Mouse (Mus musculus) layer of hippocampus, adult 9-10 months (tissue): ENCODE measurements around the gene Gdpd2.
A peak's percentile ranks its signal among the peaks of the same experiment; 100 is the strongest.

ENCODE experiments used
- DNase-seq: peaks from one replicate; pipeline ENCODE4 v3.0.0; 2022; ENCODE audit warnings: low spot score

The Gdpd2 gene

DNA sequence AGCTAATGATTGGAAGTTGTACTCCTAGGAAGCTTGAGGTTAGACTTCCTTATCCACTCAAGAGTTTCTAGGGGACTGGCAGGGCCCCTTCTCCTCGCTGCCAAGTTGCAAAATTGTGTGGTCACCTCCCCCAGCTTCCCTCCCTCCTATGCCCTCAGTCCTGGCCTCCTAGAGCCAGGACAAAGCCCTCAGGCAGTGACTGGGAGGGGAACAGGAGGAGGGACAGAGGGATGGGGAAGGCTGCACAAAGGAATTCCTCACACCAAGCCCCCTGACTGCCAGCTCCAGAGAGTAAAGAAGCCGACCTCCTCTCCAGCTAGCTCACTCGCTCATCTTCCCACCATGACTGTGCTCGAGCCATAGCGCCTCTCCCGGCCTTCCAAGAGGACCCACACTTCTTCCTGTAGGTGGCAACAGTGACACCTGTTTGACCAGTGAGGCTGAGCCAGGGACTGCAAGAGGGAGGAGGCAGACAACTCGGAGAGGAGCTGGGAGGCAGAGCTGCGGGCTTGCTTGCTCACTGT lies at the start of gene Gdpd2:
TSS of gene Gdpd2 (plus strand) at position 209 of the 524 bp plus-strand sequence.
- DNase-seq: no peak

DNA sequence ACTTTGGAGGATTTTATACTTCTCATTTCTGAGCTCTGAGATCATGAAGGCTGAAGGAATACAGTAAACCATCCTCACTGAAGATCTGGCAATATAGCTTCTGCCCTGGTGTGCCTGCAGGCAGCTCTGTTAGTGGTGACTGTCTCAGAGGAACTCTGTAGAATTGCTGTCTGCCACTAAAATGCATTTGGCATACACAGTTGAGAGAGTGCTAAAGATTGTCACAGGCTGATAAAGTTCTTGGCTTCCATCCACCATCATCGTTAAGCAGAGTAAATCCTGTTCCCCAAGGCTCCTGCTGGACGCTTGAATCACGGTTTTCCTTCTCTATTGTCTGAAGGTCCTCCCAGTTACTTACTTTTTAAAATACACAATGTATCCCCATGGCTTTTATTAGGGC lies 43.1 kb upstream of the Gdpd2 start:
- DNase-seq: no peak

DNA sequence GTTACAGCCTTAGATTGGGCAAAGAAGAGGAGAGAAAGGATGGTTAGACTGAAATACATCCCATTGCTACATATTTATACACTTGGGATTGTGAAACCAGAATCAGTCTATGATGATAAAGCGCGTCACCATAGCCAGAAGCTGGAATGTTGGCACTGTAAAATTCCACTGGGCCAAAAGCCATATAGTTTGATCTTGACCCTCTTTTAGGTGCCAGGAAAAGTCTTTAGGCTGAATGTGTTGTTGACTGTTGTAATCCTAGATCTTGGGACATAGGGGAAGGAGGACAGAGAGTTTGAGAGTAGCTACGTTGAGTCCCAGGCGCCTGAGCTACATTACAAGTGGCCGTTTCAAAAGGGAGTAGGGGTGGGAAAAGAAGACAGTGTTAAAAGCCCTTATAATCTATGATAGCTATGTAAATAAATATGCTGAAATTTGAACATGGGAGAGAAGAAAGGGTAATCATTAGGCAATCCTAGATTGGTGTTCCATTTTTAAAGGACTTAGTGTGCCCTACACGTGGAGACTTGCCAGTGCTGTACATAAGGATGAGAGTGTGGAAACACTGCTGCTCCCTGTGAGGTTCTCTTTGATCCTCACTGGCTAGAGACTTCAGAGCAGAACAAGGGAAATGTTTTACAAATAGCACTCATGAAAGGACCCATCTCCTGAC lies 42.2 kb upstream of the Gdpd2 start:
- DNase-seq: no peak

DNA sequence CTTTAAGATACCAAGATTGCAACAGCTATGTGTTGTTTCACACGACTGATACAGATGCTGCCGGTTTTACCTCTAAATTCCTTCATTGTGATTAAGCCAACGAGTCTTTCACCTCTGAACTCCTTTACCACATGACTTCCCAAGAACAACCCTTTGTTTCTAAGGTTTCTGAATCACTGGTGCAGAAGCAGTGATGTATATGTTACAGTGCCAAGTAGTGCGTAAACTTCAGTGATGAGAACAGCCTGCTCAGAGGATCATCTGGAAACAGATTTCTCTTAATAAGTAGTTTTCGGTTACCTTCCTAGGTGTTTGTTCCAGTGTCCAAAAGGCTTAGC lies 41.7 kb upstream of the Gdpd2 start:
- DNase-seq: no peak

DNA sequence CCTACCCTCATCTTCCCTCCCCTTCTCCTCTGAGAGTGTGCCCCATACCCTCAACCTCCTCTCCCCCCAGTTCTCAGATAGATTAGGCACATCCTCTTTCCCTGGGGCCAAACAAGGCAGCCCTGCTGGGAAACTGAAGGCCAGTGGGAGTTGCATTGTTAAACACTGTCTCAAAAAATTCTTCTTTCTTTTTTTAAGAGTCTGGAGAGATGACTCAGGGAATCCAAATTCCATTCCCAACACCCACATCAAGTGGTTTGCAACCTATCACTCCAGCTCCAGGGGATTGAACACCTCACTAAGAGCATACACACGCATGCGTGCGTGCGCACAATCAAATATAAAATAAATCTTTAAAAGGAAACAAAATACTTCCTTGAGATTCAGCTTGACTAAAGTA lies 32.9 kb upstream of the Gdpd2 start:
- no peak for DNase-seq

DNA sequence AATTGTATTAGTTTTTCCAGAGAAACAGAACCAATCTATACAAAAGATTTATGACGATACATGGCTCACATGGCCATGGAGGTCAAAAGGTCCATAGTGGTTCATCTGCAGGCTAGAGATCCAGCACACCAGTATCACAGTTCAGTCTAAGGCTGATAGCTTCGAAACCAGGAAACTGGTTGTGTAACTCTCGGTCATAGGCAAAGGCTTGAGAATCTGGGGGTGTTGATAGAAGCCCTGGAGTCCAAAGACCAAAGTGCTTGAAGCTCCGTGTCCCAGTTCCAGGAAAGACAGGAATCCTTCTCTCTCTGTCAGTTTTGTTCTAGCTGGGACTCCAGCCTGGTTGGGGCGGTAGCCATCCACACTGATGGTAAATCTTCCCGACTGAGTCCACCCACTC lies 21.6 kb upstream of the Gdpd2 start:
- no peak for DNase-seq

DNA sequence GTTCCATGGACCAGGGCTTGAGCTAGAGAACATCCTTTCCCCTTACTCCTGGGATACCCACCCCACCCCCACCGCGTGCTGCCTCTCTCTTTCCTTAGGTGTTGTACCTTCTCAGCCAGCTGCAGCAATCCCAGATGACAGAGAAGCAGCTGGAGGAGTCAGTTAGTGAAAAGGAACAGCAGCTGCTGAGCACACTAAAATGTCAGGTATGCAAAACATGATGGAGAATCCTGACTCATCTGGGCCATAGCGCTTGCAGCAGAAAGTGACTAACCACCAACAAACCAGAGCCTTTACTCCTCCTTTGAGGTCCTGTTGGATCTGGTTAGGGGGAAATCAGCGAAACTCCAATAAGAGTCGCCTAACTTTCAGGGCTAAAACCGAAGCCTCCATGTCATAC lies 13.5 kb upstream of the Gdpd2 start:
- no peak for DNase-seq

DNA sequence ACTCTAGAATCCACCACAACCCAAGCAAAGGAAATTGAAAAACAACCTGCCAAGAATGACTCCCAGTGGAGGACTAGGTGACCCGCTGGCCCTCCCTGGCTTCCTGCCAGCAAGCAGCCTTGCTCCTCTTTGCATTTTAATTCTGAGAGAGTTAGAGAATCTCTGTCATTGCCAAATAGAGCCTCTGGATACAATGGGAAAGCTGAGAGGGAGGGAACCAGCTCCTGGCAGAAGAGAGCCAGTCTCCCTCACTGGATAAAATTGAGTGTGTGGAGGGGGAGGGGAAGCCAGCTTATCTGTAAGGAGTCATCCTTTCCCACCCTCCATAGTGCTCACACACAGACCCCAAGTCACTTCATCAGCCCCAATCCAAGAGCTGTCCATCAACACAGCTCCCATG lies 726 bp upstream of the Gdpd2 start:
- DNase-seq: no peak

DNA sequence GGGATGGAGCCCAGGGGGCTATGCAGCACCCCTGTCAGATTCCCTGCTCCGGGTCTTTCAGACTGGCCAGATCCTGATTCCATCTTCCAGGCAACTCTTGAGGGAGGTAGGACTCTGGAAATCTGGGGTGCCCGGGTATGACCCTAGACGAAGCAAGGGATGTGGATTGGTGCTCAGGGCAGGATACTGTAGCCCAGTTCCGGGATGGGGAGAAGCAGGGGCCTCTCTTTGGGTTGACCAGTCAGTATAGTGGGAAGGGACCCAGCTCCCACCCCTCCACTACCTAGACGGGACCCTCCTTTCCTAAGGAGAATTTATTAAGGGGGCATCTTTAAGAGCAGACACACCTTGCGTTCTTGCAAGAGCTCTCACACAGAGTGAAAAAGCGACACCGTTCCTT lies 593 bp downstream of the Gdpd2 start:
- no peak for DNase-seq

DNA sequence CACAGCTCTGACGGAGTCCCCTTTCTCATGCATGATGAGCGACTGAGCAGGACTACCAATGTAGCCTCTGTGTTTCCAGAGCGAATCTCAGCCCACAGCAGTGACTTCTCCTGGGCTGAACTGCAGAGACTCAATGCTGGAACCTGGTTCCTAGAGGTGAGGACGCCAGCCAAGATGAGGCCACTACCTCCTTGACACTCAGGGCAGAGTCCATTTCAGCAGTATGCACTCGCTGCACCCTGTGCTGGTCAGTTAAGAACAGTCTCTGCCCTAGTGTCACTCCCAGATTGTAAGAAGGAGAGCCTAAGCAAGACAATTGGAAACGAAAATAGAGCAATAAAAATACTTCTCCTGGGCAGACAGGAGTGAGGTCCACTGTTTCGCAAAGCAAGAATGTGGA lies 4.7 kb downstream of the Gdpd2 start:
- no peak for DNase-seq

DNA sequence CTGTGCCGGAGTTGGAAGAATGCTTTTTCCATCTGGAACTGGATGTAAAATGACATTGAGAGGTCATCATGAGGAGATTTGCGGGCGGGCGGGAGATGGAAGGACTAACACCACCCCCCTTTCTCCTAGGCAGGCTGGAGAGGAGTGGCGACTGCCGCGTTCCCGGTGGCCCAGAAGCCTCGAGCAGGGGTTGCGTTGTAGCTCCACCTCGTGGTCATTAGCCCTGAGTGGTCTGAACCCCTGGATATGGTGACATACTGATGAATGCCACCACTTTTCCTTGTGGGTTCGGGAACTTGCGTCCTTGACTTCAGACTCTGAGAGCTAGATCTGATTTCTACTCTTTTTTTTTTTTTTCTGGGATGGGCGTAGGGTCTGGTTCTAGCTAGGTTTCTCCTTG lies 9.2 kb downstream of the Gdpd2 start:
- peak; percentile 45 for DNase-seq

DNA sequence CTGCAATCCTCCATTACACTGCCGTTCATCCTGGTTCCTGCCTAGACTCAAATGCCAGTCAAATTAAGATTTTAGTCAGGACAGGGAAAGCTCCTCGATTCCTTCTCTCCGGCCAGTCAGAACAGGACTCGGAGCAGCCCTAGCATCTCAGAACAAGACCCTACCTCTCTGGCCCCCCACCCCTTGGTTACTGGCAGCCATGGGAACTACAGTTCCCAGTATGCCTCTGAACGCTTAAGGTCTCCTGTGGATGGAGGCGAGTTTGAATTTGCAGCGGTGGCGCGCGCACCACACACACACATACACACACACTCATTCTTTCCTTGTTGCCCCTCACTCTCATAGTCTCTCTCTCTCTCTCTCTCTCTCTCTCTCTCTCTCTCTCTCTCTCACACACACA lies 9.8 kb downstream of the Gdpd2 start:
- DNase-seq: no peak

DNA sequence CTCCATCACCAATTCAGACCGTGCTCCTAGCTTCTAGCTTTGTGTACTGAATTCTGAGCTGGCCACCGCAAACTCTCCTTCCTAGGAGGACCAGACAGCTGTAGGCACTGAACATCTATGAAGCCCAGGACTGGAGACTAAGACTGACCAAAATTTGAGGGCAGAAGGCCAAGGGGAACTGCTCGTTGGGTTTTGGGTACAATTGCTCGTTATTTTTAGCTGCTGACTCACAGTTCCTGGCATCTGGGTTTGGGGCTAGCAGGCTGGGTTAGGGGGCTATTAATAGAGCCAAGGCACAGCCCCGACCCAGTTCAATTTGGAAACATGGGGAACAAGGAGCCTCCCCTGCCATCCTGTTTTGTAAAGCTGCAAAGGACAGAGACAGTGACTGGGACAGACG lies 11.1 kb downstream of the Gdpd2 start:
- DNase-seq: peak; percentile 29

DNA sequence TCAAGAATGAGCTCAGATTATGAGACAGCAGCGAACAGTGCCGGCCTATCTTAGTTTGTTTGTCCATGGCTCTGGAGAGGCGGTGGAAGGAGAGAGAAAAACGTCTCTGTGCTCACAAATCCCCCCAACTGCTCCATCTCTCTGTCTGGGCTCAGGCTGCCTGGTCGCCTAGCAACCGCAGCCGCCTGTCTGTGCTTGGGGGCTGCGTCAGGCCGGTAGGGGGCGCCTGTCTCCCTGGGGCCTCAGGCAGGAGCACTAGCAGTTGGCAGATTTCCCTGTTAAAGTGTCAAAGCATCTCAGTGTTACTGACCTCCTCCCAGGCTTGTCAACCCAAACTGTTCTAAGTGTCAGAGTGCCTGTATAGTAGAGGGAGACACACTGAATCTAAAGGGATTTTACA lies 12.3 kb downstream of the Gdpd2 start:
- DNase-seq: peak; percentile 67

DNA sequence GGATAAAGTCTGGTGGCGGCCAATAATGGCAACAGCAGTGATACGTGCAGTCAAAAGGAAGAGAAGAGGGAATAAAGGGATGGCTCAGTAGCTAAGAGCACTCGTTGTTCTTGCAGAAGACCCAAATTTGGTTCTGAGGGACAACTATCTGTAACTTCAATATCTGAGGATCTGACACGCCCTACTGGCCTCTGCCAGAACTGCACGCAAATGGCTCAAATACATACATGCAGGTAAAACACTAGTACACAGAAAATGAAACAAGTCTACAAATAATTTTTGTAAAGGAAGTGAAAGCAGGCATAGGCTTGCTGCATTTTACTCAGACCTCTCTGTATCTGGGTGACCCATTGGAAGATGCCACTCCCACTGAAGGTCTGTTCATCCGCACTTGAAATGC lies 36.2 kb downstream of the Gdpd2 start:
- no peak for DNase-seq

DNA sequence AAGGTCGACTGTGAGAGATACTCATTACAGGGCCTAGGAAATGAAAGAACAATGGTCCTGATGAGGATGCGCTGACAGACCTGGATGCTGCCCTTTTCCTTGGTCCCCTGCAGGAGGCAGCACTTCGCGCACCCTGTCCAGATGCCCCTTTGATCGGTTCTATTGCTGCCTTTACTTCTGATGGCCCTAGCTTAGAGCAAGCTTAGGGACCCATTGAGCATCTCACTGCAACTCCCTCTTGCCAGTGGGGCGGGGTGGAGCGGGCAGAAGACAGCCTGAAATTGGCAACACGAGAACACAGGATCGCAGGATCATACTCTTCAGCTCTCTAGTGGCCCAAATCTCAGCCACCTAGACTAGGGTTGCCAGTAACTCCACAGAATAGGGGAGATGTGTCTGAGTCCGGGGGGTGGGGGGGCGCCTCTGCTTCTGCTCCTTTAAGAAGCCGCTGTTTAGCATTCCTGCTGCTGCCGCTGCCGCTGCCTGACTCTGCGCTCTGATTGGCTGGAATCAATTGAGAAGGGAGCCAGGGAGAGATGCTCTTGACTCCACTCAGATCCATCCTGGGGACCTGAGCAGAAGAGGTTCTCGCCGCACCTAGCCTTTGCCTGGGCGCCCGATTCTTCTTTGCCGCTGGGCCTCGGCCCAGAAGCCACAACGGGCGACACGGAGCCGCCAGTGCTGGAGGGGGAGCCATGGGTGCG lies 37.7 kb downstream of the Gdpd2 start, which contains the start of gene Dlg3:
TSS of gene Dlg3 (plus strand) at position 542 of the 704 bp plus-strand sequence.
- no peak for DNase-seq

DNA sequence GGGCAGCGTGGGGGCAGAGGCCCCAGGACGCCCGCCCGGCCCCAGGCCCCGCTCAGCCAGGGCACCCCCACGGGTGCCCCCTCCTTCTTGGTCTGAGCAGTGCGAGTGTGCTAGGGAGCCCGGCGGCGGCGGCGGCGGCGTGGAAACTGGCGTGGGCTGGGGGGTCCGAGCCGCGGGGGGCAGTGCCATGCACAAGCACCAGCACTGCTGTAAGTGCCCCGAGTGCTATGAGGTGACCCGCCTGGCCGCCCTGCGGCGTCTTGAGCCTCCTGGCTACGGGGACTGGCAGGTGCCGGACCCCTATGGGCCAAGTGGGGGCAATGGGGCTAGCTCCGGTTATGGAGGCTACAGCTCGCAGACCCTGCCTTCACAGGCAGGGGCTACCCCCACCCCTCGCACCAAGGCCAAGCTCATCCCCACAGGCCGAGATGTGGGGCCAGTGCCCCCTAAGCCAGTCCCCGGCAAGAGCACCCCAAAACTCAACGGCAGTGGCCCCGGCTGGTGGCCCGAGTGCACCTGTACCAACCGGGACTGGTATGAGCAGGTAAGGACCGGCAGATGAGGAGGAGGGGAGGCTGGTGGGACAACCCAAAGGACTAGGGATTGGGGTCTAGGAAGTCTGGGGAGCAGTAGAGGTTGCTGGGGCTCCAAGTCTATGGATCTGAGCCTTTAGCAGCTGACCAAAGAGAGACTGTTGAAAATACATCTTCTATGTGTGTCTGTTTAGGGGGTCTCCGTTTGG lies 38.4 kb downstream of the Gdpd2 start:
- DNase-seq: no peak

DNA sequence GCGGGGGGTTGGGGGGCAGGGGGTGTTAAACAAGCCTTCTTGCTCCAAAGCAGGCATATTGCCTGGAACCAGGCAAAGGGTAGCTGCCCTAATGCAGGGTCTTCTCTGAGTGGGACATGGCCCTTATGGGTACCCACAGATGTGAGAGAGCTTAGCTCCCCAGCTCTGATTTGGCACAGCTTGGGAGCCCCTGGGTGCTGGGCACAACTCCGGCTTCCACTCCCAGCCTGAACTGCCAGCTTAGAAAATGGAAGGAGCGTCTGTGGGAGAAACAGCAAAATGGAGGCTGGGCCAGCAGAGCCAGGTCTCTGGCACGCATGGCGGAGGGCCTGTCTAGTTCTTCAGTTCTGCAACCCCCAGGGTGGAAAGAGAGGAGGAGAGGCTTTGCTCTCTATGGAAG lies 39.6 kb downstream of the Gdpd2 start:
- no peak for DNase-seq

DNA sequence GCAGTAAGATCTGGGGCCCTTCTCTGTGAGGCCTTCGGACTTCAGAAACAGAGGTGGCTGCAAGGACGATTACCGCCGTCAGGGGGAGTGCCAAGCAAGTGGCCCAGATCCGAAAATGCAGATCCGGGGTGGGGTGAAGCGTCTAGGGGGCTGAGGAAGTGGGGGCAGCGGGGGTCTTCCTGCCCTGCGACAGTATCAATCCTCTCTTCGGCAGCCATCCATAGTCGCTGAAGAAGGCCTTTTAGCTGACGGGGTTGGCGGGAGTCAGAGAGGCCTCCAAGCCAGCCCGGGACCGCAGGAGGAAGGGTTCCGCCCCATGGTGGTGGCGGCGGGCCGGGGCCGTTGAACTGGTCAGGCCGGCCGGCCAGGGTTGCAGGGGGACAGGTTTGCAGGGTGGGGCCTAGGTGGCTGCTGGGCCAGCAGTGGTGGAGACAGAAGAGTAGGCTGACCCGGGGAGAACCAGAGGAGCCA lies 44.7 kb downstream of the Gdpd2 start:
- no peak for DNase-seq

DNA sequence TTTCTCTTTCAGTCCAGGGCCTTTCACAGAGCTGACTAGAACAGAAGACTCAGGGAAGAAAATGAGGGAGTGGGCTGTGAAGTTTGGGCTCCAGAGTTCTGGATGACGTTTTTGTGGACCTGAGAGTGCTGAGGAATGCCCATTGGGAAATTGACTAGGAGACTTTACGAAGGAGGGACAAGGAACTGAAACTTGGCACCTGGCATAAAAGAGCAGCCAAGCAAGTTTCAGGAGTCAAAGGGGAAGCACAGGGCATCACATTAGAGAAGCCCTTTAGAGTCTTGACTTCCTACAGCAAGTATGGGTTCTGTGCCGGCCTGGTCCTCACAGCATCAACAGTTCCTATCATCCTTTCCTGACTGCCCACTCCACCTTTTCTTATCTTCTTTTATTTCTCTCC lies 45.7 kb downstream of the Gdpd2 start:
- DNase-seq: no peak

DNA sequence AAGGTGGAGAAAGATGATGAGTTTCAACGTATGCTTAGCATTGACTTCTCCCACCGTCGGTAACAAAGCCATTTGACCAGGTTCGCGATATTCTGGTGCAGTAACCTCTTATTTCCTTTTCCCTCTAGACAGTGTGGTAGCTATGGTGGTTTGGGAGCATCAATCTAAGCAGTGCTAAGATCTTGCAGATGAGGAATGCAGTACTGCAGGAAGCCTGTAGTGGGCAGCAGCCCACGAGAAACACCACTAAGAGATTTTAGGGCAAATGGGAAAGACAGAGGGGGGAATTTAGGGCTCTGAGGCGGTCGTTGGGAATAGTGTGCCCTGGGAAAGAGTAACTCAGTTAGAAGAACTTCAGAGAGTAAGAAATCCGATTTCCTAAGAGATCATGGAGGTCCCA lies 46.8 kb downstream of the Gdpd2 start:
- peak; percentile 47 for DNase-seq

DNA sequence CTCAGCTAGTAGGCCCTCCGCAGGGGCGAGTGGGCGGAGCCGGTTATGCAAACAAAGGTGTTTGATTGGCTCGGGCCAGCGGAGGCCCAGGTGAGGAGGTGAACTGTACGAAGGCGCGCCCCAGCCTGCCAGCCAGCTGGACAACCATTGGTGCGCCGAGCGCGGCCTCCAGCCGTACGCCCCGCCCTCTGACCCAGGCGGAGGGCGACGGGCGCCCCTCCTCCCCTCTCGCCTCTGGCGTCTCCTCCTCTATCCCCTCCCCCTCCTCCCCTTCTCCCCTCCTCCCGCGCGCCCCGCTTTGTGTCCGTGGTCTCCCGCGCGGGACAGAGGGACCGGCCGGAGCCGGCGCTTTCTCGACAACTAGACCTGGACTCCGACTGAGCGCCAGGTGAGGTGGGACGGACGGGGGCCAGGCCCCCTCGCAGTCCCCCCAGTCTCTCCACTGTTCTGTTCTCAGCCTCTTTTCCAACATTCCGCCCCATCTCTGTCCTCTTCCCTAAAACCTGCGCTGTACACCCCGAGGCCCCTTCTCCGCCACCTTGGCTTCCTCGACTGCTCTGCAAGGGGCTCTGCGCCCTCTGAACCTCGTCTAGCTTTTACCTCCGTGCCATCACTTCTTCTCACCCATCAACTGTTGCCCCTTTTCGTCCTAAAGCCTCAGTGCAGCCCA lies 47.4 kb downstream of the Gdpd2 start:
- no peak for DNase-seq
